Mouse (Mus musculus): ENCODE measurements around the gene Arid1b.

- no peak for TF ChIP-seq POLR2A (IDR thresholded peaks at IDR 0.05; ENCODE audit: control insufficient read depth, extremely low read depth, insufficient read depth, low read length, poor library complexity)
- TF ChIP-seq CTCF (IDR thresholded peaks at IDR 0.05; ENCODE audit: borderline replicate concordance, control insufficient read depth, extremely low read depth, insufficient read depth, low read length, poor library complexity), result no peak
These were observed 78.4 kb downstream of the Arid1b start for GRCm38 (mm10) chr17:5072539-5072938.
